19 mouse cellular contexts compared by ENCODE assay signal in the genomic region with DNA sequence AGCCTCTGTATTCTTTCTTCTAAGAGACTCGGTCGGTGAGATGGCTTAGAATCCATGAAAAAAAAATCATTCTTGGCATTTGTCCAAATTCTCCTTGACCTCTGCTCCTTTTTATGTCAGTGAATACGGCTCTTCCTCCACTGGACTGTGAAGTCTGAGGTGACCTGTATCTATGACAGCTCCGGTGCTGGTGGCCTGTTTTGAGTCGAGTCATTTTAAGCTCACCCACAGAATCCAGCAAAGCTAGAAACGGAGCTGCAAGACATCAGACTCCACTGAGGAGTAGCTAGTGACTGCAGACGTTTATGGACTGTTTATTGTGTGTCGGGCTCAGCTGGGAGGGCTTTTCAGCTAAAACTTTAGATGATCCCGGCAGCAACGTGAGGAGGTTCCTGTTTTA. TPM values are rescaled to one million over a fixed set of nuclear protein-coding genes. Genes with fewer than 3 reads are reported as not detected.
DNase-seq lines count a peak whose midpoint lies in the region; ATAC-seq and TF ChIP-seq lines count a peak whose summit lies in the region.
"Had no signal": no experiment of that assay in that cellular context is flagged by ENCODE, and none has a peak within 500 bp of the region (broad histone marks: within the 10 kb centered on the region; RNA-seq: fewer than 3 reads in every experiment).

No protein-coding gene starts in this region.

- DNase-seq in lung, postnatal 0 days (ENCODE audit: low spot score), result peak; percentile 9
- DNase-seq in lung, adult 18-20 months, result no peak
- DNase-seq in hindbrain, embryonic 11.5 days (ENCODE audit: low spot score), result no peak
- DNase-seq in left cerebral cortex, postnatal 4 days, result no peak
- DNase-seq: cerebellum, adult 9-11 months; embryo, embryonic 11 days; layer of hippocampus, postnatal 36 days; lung, adult 2 months; right cerebral cortex, postnatal 14 days had no signal

- H3K9me3 ChIP-seq in intestine, embryonic 16.5 days (ENCODE audit: control insufficient read depth, low read length), result no peaks in the 10 kb centered on the region
- H3K9me3 ChIP-seq in intestine, embryonic 15.5 days, result no peaks in the 10 kb centered on the region
- no peaks in the 10 kb centered on the region for H3K9me3 ChIP-seq in lung, postnatal 0 days (ENCODE audit: low read length)
- H3K9me3 ChIP-seq in limb, embryonic 13.5 days, result no peaks in the 10 kb centered on the region
- H3K9me3 ChIP-seq in hindbrain, embryonic 11.5 days (ENCODE audit: control insufficient read depth, low read length), result no peaks in the 10 kb centered on the region
- H3K9me3 ChIP-seq: embryonic facial prominence, embryonic 15.5 days; forebrain, embryonic 12.5 days; hindbrain, embryonic 15.5 days; limb, embryonic 15.5 days; midbrain, embryonic 13.5 days had no signal

- no peak for TF ChIP-seq CTCF in lung, postnatal 0 days (IDR thresholded peaks at IDR 0.05)

- H3K4me2 ChIP-seq in intestine, embryonic 16.5 days (ENCODE audit: low read depth, low read length), result no peak overlapping the region
- no peak overlapping the region for H3K4me2 ChIP-seq in intestine, embryonic 15.5 days (replicated peaks)
- H3K4me2 ChIP-seq in lung, postnatal 0 days (replicated peaks; ENCODE audit: low read depth, low read length), result no peak overlapping the region
- H3K4me2 ChIP-seq in limb, embryonic 13.5 days (replicated peaks), result 0 out of 2 replicates have a peak overlapping the region, but pooled peaks have one; percentile 2
- H3K4me2 ChIP-seq in hindbrain, embryonic 11.5 days (replicated peaks; ENCODE audit: low read depth, low read length), result no peak overlapping the region
- H3K4me2 ChIP-seq: embryonic facial prominence, embryonic 15.5 days; forebrain, embryonic 12.5 days; heart, embryonic 11.5 days; hindbrain, embryonic 15.5 days; limb, embryonic 15.5 days; midbrain, embryonic 13.5 days had no signal

- 24% methylated on average over 10 of the region's 10 CpGs for WGBS in intestine, embryonic 16.5 days
- 22% methylated on average over 10 of the region's 10 CpGs for WGBS in intestine, embryonic 15.5 days
- 33% methylated on average over 10 of the region's 10 CpGs for WGBS in lung, postnatal 0 days
- WGBS in limb, embryonic 13.5 days, result 21% methylated on average over 10 of the region's 10 CpGs
- 71% methylated on average over 10 of the region's 10 CpGs for WGBS in hindbrain, embryonic 11.5 days

- H3K9ac ChIP-seq in intestine, embryonic 16.5 days (ENCODE audit: low read depth, low read length), result no peak overlapping the region
- no peak overlapping the region for H3K9ac ChIP-seq in intestine, embryonic 15.5 days
- H3K9ac ChIP-seq in lung, postnatal 0 days (replicated peaks; ENCODE audit: low read depth), result no peak overlapping the region
- no peak overlapping the region for H3K9ac ChIP-seq in limb, embryonic 13.5 days
- H3K9ac ChIP-seq in hindbrain, embryonic 11.5 days (ENCODE audit: low read depth, low read length), result no peak overlapping the region
- H3K9ac ChIP-seq: embryonic facial prominence, embryonic 15.5 days; forebrain, embryonic 12.5 days; hindbrain, embryonic 15.5 days; limb, embryonic 15.5 days; midbrain, embryonic 13.5 days had no signal

- intact Hi-C loops in left cerebral cortex, postnatal 4 days (cut with DNase I), result no loop called here

- H3K4me3 ChIP-seq in intestine, embryonic 16.5 days (ENCODE audit: low read length), result no peak overlapping the region
- H3K4me3 ChIP-seq in intestine, embryonic 15.5 days (replicated peaks), result no peak overlapping the region
- no peak overlapping the region for H3K4me3 ChIP-seq in lung, postnatal 0 days (ENCODE audit: low read depth, low read length)
- no peak overlapping the region for H3K4me3 ChIP-seq in limb, embryonic 13.5 days
- no peak overlapping the region for H3K4me3 ChIP-seq in hindbrain, embryonic 11.5 days (ENCODE audit: low read depth, low read length)
- H3K4me3 ChIP-seq: embryonic facial prominence, embryonic 15.5 days; forebrain, embryonic 12.5 days; hindbrain, embryonic 15.5 days; limb, embryonic 15.5 days; midbrain, embryonic 13.5 days had no signal

- no peak for TF ChIP-seq EP300 in lung, postnatal 0 days (IDR thresholded peaks at IDR 0.05)

- 0 out of 2 replicates have a peak, but pooled peaks cover 4% of the 10 kb centered on the region for H3K4me1 ChIP-seq in intestine, embryonic 16.5 days (ENCODE audit: control insufficient read depth, insufficient read depth, low read length)
- 0 out of 2 replicates have a peak, but pooled peaks cover 7% of the 10 kb centered on the region for H3K4me1 ChIP-seq in intestine, embryonic 15.5 days (replicated peaks)
- H3K4me1 ChIP-seq in lung, postnatal 0 days (ENCODE audit: insufficient read depth, low read depth, low read length), result no peaks in the 10 kb centered on the region
- H3K4me1 ChIP-seq in limb, embryonic 13.5 days, result peaks cover 49% of the 10 kb centered on the region
- H3K4me1 ChIP-seq in hindbrain, embryonic 11.5 days (replicated peaks; ENCODE audit: control insufficient read depth, insufficient read depth, low read length), result no peaks in the 10 kb centered on the region

- H3K27ac ChIP-seq in intestine, embryonic 16.5 days (ENCODE audit: low read length), result no peak overlapping the region
- no peak overlapping the region for H3K27ac ChIP-seq in intestine, embryonic 15.5 days
- no peak overlapping the region for H3K27ac ChIP-seq in lung, postnatal 0 days (ENCODE audit: low read length)
- H3K27ac ChIP-seq in limb, embryonic 13.5 days, result no peak overlapping the region
- H3K27ac ChIP-seq in hindbrain, embryonic 11.5 days (ENCODE audit: low read depth, low read length), result no peak overlapping the region
- H3K27ac ChIP-seq: embryonic facial prominence, embryonic 15.5 days; forebrain, embryonic 12.5 days; hindbrain, embryonic 15.5 days; limb, embryonic 15.5 days; midbrain, embryonic 13.5 days; stomach, postnatal 0 days had no signal

- peak; percentile 26; the same call in 1 of the 2 replicates for ATAC-seq in intestine, embryonic 16.5 days
- ATAC-seq in intestine, embryonic 15.5 days, result no peak
- no peak for ATAC-seq in lung, postnatal 0 days
- ATAC-seq in limb, embryonic 13.5 days (ENCODE audit: low FRiP score, low read depth), result no peak
- ATAC-seq in hindbrain, embryonic 11.5 days (ENCODE audit: low FRiP score), result no peak
- ATAC-seq: midbrain, embryonic 13.5 days had no signal

- H3K27me3 ChIP-seq in intestine, embryonic 16.5 days (replicated peaks; ENCODE audit: control insufficient read depth, insufficient read depth, low read length), result no peaks in the 10 kb centered on the region
- no peaks in the 10 kb centered on the region for H3K27me3 ChIP-seq in intestine, embryonic 15.5 days (replicated peaks)
- no peaks in the 10 kb centered on the region for H3K27me3 ChIP-seq in lung, postnatal 0 days (replicated peaks; ENCODE audit: insufficient read depth, low read length)
- H3K27me3 ChIP-seq in limb, embryonic 13.5 days, result peaks cover 42% of the 10 kb centered on the region
- H3K27me3 ChIP-seq in hindbrain, embryonic 11.5 days (ENCODE audit: control insufficient read depth, insufficient read depth, low read length), result no peaks in the 10 kb centered on the region
- H3K27me3 ChIP-seq: hindbrain, embryonic 15.5 days had no signal

- H3K36me3 ChIP-seq in intestine, embryonic 16.5 days (ENCODE audit: control insufficient read depth, insufficient read depth, low read length), result no peaks in the 10 kb centered on the region
- H3K36me3 ChIP-seq in intestine, embryonic 15.5 days, result no peaks in the 10 kb centered on the region
- no peaks in the 10 kb centered on the region for H3K36me3 ChIP-seq in lung, postnatal 0 days (ENCODE audit: insufficient read depth, low read length)
- H3K36me3 ChIP-seq in limb, embryonic 13.5 days, result no peaks in the 10 kb centered on the region
- no peaks in the 10 kb centered on the region for H3K36me3 ChIP-seq in hindbrain, embryonic 11.5 days (ENCODE audit: control insufficient read depth, insufficient read depth, low read length)
- H3K36me3 ChIP-seq: embryonic facial prominence, embryonic 15.5 days; forebrain, embryonic 12.5 days; hindbrain, embryonic 15.5 days; limb, embryonic 15.5 days; midbrain, embryonic 13.5 days had no signal

RNA-seq across cellular contexts. Expression of gene Pex3, which starts 19.1 kb away (rescaled TPM):
- polyA plus RNA-seq in intestine, embryonic 16.5 days (2015; fragmentation: Nextera tagmentation; extraction: Ambion mirVana), result 20.9 and 22.4 TPM in 2 replicates
- polyA plus RNA-seq in intestine, embryonic 15.5 days (2015; fragmentation: Nextera tagmentation; extraction: Ambion mirVana), result 19.4 and 21.0 TPM in 2 replicates
- 24.3 and 26.9 TPM in 2 replicates for polyA plus RNA-seq in lung, postnatal 0 days (2015; fragmentation: Nextera tagmentation; extraction: Ambion mirVana)
- 26.9 and 29.8 TPM in 2 replicates for polyA plus RNA-seq in limb, embryonic 13.5 days (2015; fragmentation: Nextera tagmentation; extraction: Ambion mirVana)
- polyA plus RNA-seq in hindbrain, embryonic 11.5 days (2014; fragmentation: Nextera tagmentation; extraction: Ambion mirVana), result 24.4 and 26.3 TPM in 2 replicates
- total RNA-seq in left cerebral cortex, postnatal 4 days (2021), result 10 to 100 TPM; 23.4 to 25.5 TPM

RNA-seq across cellular contexts. Expression of gene Adat2, which starts 19.3 kb away (rescaled TPM):
- 3.1 and 3.3 TPM in 2 replicates for polyA plus RNA-seq in intestine, embryonic 16.5 days (2015; fragmentation: Nextera tagmentation; extraction: Ambion mirVana)
- 3.3 and 4.0 TPM in 2 replicates for polyA plus RNA-seq in intestine, embryonic 15.5 days (2015; fragmentation: Nextera tagmentation; extraction: Ambion mirVana)
- polyA plus RNA-seq in lung, postnatal 0 days (2015; fragmentation: Nextera tagmentation; extraction: Ambion mirVana), result 2.9 and 3.4 TPM in 2 replicates
- polyA plus RNA-seq in limb, embryonic 13.5 days (2015; fragmentation: Nextera tagmentation; extraction: Ambion mirVana), result 4.5 and 5.0 TPM in 2 replicates
- polyA plus RNA-seq in hindbrain, embryonic 11.5 days (2014; fragmentation: Nextera tagmentation; extraction: Ambion mirVana), result 3.8 and 5.0 TPM in 2 replicates
- 1 to 10 TPM; 8.9 to 9.7 TPM for total RNA-seq in left cerebral cortex, postnatal 4 days (2021)
